Mouse (Mus musculus) small intestine, adult 2 months (tissue): ENCODE results near the gene 3100002H09Rik.

Source experiments
- CTCF ChIP-seq: fragments of 200-500 bp; IDR thresholded peaks from 2 replicates; pipeline ENCODE4 v1.5.1; 2012; ENCODE audit warnings: low read depth, mild to moderate bottlenecking, control low read depth, inconsistent platforms, low read length, moderate library complexity, mixed read lengths; ENCODE audit not compliant: insufficient replicate concordance, insufficient read length; ENCODE audit errors: extremely low read depth
- POLR2A ChIP-seq: fragments of 200-500 bp; IDR thresholded peaks from 2 replicates; pipeline ENCODE4 v1.6.1; 2012; ENCODE audit warnings: low read depth, mild to moderate bottlenecking, control low read depth, inconsistent platforms, low read length, moderate library complexity

GRCm38 (mm10) chr4:124605255-124605654, 5.3 kb downstream of the 3100002H09Rik start:
- TF ChIP-seq CTCF = no peak
- no peak for TF ChIP-seq POLR2A
